Mouse (Mus musculus): ENCODE data around the gene Cog6.

DNA sequence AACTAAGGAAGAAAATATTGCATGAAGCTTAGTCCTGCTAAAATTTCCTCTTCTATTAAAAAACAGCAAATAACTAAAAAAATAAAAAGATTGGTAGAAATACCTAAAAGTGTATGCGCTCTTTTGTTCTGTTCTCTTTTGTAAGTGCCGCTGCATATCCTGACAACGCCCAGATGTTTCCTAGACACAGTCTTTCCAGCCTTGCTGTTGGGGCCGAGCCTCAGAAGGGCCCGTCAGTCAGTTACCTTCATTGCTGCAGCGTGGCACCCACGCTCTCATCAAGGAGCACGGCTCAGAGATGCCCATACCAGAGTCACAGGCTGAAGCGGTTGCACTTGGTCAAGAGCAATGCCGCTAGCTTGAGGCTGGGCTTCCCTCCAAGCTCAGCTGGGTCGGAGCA, 60.8 kb downstream of the Cog6 start:
- TF ChIP-seq CTCF (conservative IDR thresholded peaks at IDR 0.05 in 1 of 2, IDR thresholded peaks at IDR 0.05 in 1 of 2; ENCODE audit: low read depth in 2 of 2, low read length in 2 of 2) (no peak), ZNF384 (IDR thresholded peaks at IDR 0.05; ENCODE audit: low read depth, low read length) (no peak), SMC3 (IDR thresholded peaks at IDR 0.05; ENCODE audit: low read depth, low read length) (no peak), ZMIZ1 (IDR thresholded peaks at IDR 0.05; ENCODE audit: low read depth, low read length) (no peak), ZC3H11A (IDR thresholded peaks at IDR 0.05; ENCODE audit: low read depth, low read length) (no peak), POLR2AphosphoS2 (IDR thresholded peaks at IDR 0.05; ENCODE audit: low read depth, low read length) (no peak)

All from CH12.LX (cell line).